Mouse (Mus musculus) testis, postnatal 14 days (tissue): ENCODE results near the gene Gramd1a.

Experiments used
- DNase-seq: peaks from one replicate; pipeline ENCODE4 v3.0.0; 2021; ENCODE audit warnings: low spot score

Gene Gramd1a

DNA sequence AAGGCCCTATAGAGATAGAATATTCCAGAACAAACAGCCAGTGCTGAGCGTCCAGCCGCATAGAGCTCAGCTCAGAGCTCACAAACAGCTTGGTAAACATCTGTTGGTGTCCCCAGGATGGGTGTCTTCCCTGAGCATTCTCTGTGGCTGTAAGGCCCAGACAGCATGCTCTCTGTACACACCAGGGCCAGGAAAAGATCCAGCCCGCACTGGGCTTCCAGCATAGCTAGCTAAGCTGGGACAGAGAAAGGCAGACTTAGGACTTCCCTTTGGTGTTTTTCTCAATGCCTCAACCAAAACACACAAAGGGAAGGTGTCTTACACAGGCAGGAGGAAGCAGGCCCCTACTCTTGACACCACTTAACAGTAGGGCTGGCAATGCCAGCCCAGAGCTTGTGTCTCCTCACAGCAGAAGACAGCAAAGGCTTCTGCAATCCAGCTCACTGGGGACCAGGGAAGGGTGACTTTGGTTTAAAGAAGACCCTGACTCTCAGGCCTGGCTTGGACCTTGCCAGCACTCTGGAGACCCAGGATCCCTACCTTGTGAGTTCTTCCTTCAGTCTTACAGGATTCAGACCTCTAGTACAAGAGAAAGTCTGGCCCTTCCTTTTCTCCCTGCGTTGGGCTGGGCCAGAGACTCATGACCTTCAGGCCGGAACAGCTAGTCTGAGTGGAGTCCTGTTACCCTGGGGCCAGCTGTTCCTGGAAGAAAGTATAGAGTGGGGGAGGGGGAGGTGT, at the start of gene Gramd1a:
Gramd1a (minus strand) TSS at position 601 of the 738 bp plus-strand sequence.
- peak; percentile 60 for DNase-seq

DNA sequence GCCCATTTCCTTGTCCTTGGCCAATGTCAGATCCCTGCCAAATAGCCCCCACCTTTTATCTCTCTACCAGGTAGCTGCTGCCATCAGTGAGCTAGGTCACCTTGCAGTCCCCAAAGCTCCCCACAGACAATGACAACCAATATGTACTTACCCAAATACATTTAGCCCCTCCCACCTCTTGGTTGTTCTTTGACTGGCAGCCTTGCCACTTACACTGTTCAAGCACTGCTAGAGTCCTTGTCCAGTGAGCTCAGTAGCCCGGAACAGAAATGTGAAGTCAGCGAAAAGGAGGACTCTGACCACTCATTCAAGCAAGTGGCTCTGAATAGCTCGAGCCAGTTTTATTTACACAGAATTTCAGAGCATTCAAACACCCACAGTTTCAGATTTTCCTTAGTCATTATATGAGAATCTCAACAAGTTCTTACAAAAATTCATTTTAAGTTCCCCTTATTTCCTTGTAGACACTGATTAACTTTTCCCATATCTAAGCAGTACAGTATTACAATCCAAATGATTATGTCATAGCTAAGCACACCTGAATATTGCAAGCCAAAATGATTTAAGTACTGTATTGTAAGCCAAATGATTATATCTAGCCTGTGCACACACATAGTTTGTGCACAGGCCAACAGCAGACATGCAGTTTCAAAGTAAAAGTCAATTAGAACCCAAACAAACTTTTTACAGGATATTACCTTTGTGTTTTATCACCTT, 40.1 kb upstream of the Gramd1a start:
- no peak for DNase-seq

DNA sequence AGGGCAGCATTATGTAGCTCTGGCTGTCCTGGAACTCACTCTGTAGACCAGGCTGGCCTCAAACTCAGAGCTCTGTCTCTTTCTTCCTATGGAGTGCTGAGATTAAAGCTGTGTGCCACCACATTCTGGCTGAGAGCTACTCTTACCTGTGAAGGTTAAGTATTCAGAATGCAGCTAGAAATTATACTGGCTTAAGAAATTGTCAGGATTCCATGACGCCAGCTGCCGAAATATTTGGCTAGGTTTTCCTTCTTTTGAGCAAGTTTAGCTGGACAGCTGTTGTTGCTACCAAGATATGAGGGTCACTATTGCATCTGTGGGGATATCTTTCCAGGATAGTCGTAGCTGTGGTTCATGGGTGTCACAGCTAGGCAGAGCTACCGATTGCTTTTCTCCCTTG, 29.0 kb upstream of the Gramd1a start:
- DNase-seq = no peak

- DNase-seq = no peak
Measured at GRCm38 (mm10) chr7:31182863-31183262, 27.2 kb upstream of the Gramd1a start.

DNA sequence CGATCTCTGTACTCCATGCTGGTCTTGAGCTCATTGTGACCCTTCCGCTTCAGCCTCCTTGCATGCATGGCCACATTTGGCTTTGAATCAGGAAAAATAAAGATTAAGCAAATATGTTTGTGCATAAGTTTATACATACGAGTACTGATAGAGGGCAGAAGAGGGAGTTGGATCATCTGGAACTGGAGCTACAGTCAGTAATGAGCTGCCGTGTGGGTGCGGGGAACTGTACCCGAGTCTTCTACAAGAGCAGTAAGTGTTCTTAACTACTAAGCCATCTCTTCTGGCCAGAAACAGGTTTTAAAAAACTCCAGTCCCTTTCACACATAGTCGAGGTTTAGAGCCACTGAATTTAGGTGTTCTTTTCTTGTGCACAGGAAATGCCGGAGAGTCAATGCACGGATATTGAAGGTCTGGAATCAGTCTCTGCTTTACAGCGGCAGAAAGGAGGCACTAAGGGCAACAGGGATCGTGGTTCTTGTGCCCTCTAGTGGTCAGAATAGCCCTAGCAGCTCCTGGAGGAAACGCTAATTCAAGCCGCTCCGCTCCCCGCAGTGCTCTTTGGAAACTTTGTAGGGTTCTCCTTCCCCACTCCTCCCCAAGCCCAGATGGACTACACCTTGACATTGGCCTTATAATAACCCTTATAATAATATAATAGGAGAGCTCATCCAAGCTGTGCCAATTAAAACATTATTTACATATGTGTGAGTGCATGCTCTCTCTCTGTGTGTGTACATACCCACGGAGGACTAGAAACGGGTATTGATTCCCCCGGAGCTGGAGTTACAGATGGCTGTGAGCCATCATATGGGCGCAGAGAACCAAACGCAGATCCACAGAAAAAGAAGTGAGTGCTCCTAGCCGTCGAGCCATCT, 21.4 kb upstream of the Gramd1a start:
- peak; percentile 65 for DNase-seq

DNA sequence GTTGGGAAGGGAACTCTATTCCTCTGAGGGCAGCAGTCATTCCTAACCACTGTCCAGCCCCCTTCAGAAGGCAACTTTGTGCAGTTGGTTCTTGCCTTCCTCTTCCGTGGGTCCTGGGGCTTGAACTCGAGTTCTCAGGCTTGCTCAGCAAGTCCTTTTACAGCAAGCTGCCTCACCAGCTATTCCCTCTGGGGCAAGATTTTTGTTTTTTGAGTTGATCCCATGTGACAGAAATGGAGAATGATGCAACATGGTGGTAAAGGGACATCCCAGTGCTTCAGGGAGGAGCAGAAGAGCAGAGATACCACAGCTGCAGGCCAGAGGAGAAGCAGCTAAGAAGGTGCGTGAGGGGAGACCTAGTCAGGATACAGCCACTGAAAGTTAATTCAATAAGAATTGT, 19.4 kb upstream of the Gramd1a start:
- no peak for DNase-seq

DNA sequence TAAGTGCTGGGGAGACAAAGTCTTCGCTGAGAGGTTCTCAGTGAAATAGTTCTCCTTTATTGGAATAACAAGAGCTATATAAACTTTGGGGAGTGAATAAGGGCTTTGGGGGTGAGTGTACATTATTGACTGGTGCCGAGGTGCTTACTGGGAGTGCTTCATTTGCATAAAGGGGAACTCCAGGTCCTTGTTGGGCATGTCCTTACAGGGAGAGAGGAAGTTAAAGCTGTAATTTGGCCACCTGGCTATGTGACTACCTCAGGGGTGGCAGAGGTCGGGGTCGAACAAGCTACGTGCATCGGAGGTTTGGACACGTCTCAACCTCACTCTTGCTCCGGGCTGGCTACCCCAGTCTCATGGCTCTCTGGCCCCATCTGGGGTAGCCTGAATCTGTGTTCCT, 18.8 kb upstream of the Gramd1a start:
- no peak for DNase-seq

- DNase-seq = no peak
Measured at GRCm38 (mm10) chr7:31172238-31172637, 16.5 kb upstream of the Gramd1a start.

- no peak for DNase-seq
Measured at GRCm38 (mm10) chr7:31170520-31170919, 14.8 kb upstream of the Gramd1a start.

DNA sequence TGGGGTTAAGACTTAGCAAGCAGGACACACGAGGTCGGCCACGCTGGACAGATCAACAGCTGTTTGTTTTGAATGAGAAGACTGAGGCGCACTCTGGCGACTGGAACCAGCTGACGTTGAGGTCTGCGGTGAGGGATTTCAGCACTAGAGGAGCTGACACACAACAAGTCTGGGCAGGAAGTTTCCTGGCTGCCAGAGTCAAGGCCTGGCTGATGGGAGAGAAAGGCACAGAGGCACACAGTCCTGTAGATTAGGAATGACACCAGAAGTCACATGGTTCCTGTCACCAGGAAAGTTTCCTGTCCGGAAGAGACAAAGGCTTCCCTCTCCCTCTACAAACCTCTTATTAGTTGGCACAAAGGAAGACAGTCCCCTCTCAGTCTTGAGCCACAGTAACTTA, 12.7 kb upstream of the Gramd1a start:
- no peak for DNase-seq

DNA sequence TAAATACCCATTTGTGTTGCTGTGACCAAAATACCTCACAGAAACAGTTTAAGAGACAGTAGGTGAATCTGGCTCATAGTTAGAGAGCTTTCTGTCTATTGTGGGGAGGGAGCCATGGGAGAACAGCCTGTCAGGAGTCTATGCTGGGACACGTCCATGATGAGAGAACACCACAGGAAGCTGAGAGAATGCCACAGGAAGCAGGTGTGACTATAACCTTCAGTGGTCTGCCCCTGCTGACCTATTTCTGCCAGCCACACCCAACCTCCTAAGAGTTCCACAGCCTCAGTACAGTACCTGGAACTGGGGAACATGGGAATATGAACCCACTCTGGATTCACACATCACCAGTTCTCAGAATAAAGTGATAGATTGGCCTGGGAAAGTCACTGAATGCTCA, 9.1 kb upstream of the Gramd1a start:
- DNase-seq = no peak

- DNase-seq = no peak
Measured at GRCm38 (mm10) chr7:31163666-31164577, 8.2 kb upstream of the Gramd1a start.

DNA sequence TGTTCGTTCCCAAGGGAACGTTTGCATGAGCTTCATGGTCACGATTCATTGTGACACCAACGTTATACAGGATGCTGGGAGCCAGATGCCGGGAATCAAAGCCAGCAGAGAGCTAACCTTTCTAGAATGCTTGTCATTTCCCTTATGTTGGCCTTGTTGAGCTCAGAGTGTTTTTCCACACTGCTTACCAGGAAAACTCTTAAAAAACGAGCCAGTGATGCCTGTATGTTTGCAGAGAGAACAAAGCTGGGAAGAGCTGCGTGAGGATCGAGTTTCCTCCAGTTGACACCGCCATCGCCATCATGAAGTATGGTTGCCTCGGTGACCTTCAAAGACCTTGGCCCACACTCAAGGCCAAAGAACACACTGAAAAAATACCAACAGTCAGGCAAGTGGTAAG, 6.6 kb upstream of the Gramd1a start:
- no peak for DNase-seq

- DNase-seq = no peak
Measured at GRCm38 (mm10) chr7:31161831-31162230, 6.1 kb upstream of the Gramd1a start.

- DNase-seq = no peak
Measured at GRCm38 (mm10) chr7:31161246-31161645, 5.5 kb upstream of the Gramd1a start.

- no peak for DNase-seq
Measured at GRCm38 (mm10) chr7:31160763-31161162, 5.1 kb upstream of the Gramd1a start.

GRCm38 (mm10) chr7:31156034-31156928, 585 bp upstream of the Gramd1a start:
- DNase-seq = no peak

DNA sequence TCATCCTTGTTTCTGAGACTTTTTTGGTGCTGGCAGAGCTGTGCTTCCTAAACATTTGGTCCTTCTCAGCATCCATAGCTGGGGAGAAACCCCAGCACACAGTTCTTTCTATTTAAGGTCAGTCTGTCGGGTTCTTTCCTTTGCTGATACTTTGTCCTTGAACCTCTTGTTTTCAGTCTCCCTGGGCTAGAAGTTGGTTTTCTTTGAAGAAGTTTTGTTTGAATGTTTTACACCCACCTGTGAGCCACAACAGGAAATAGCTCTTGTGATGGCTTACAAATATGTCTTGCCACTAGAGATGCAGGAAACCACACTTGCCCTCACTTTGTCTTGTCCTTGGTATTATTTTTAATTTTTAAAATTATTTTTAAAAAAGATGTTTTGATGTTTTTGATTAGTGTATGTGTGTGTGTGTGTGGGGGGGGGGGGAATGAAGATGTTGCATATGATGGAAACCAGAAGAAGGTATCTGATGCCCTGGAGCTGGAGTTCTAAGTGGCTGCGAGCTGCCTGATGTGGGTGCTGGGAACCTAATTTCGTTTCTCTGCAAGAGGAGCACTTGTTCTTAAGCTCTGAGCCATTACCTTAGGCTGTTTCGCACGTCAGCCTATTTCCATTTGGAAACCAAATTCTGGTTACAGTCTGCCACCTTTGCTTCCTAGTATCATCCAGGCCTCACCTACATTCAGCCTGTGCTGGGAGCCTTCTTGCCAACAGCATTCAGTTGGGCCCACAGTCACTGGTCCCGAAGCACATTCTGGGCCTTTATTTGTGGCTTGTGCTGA, 2.0 kb downstream of the Gramd1a start:
- no peak for DNase-seq
